Mouse (Mus musculus) cerebellum, adult 2 months (tissue): Measurements from ENCODE around the gene Mmrn2.

Experiments used
- CTCF ChIP-seq: fragments of 200-500 bp; IDR thresholded peaks from 2 replicates; pipeline ENCODE4 v1.5.1; 2011; ENCODE audit warnings: low read depth, mild to moderate bottlenecking, control low read depth, low read length, moderate library complexity, borderline replicate concordance; ENCODE audit not compliant: insufficient read depth
- POLR2A ChIP-seq: fragments of 200-500 bp; IDR thresholded peaks from 2 replicates; pipeline ENCODE4 v1.6.1; 2011; ENCODE audit warnings: low read length, control low read depth, borderline replicate concordance; ENCODE audit not compliant: insufficient read depth

DNA sequence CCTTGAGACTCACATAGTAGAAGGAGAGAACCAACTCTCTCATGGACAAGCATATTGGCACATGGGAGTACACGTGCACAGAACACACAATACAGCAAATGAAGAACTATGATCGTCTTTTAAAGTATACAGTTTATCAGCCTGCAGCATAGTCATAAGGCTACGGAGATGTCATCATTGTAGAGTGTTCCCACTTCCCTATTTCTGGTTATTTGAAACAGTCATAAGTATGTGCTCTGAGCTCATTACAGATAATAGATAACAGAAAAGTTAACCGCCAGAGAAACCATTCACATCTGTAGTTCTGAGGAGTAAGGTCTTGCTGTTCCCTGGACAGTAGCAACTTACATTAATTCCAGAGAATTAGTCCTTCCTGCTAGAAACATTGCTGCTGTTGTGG, 32.2 kb upstream of the Mmrn2 start:
- TF ChIP-seq POLR2A (no peak), CTCF (no peak)
